13 mouse cellular contexts compared by ENCODE assay signal in genomic region chr2:70060359-70061345, GRCm38 (mm10). TPM values are rescaled to one million over a fixed set of nuclear protein-coding genes. Genes with fewer than 3 reads are reported as not detected.
A peak's percentile ranks its signal among the peaks of the same experiment; 100 is the strongest.
DNase-seq lines count a peak whose midpoint lies in the region; ATAC-seq and TF ChIP-seq lines count a peak whose summit lies in the region.
"Had no signal": no experiment of that assay in that cellular context is flagged by ENCODE, and none has a peak within 500 bp of the region (broad histone marks: within the 10 kb centered on the region; RNA-seq: fewer than 3 reads in every experiment).

No protein-coding gene starts in this region.

- H3K9ac ChIP-seq in forebrain, embryonic 11.5 days (ENCODE audit: low read length), result no peak overlapping the region
- H3K9ac ChIP-seq in hindbrain, embryonic 14.5 days, result no peak overlapping the region
- H3K9ac ChIP-seq in midbrain, embryonic 14.5 days (replicated peaks; ENCODE audit: low read length), result no peak overlapping the region
- H3K9ac ChIP-seq: heart, embryonic 13.5 days had no signal

- 60% methylated on average over 11 of the region's 11 CpGs for WGBS in forebrain, embryonic 11.5 days
- 74% methylated on average over 11 of the region's 11 CpGs for WGBS in forebrain, embryonic 10.5 days
- 32% methylated on average over 11 of the region's 11 CpGs for WGBS in hindbrain, embryonic 14.5 days
- 24% methylated on average over 11 of the region's 11 CpGs for WGBS in midbrain, embryonic 14.5 days
- 44% methylated on average over 11 of the region's 11 CpGs for WGBS in cerebellum, adult 2 months

- peaks cover 2% of the 10 kb centered on the region; the same call in 1 of the 2 replicates for H3K4me1 ChIP-seq in forebrain, embryonic 11.5 days (replicated peaks; ENCODE audit: control insufficient read depth, insufficient read depth, low read length)
- peaks cover 20% of the 10 kb centered on the region for H3K4me1 ChIP-seq in forebrain, embryonic 10.5 days
- H3K4me1 ChIP-seq in hindbrain, embryonic 14.5 days (replicated peaks; ENCODE audit: control insufficient read depth, insufficient read depth, low read length), result peaks cover 12% of the 10 kb centered on the region
- peaks cover 15% of the 10 kb centered on the region for H3K4me1 ChIP-seq in midbrain, embryonic 14.5 days (ENCODE audit: control insufficient read depth, insufficient read depth, low read length)
- no peaks in the 10 kb centered on the region for H3K4me1 ChIP-seq in cerebellum, adult 2 months (ENCODE audit: control insufficient read depth, insufficient read depth, low read length)
- H3K4me1 ChIP-seq: heart, embryonic 13.5 days had no signal

- H3K9me3 ChIP-seq in forebrain, embryonic 11.5 days (ENCODE audit: control insufficient read depth, low read length), result no peaks in the 10 kb centered on the region
- no peaks in the 10 kb centered on the region for H3K9me3 ChIP-seq in forebrain, embryonic 10.5 days
- H3K9me3 ChIP-seq in hindbrain, embryonic 14.5 days (ENCODE audit: control insufficient read depth, low read length), result no peaks in the 10 kb centered on the region
- no peaks in the 10 kb centered on the region for H3K9me3 ChIP-seq in midbrain, embryonic 14.5 days (ENCODE audit: control insufficient read depth, low read length)
- H3K9me3 ChIP-seq: G1E; heart, embryonic 13.5 days had no signal

- TF ChIP-seq CTCF in cerebellum, adult 2 months (IDR thresholded peaks at IDR 0.05; ENCODE audit: borderline replicate concordance, insufficient read depth, low read depth, low read length), result no peak

- no peaks in the 10 kb centered on the region for H3K36me3 ChIP-seq in forebrain, embryonic 11.5 days (ENCODE audit: control insufficient read depth, insufficient read depth, low read length)
- H3K36me3 ChIP-seq in forebrain, embryonic 10.5 days (replicated peaks), result no peaks in the 10 kb centered on the region
- H3K36me3 ChIP-seq in hindbrain, embryonic 14.5 days (replicated peaks; ENCODE audit: control insufficient read depth, insufficient read depth), result no peaks in the 10 kb centered on the region
- H3K36me3 ChIP-seq in midbrain, embryonic 14.5 days (ENCODE audit: control insufficient read depth, insufficient read depth, low read length), result no peaks in the 10 kb centered on the region
- H3K36me3 ChIP-seq: G1E; heart, embryonic 13.5 days had no signal

- ATAC-seq in forebrain, embryonic 11.5 days (replicated peaks; ENCODE audit: low FRiP score), result no peak
- ATAC-seq in hindbrain, embryonic 14.5 days (ENCODE audit: low FRiP score), result peak; percentile 46; the same call in 1 of the 2 replicates
- peak; percentile 72 for ATAC-seq in midbrain, embryonic 14.5 days (ENCODE audit: low FRiP score, low TSS enrichment)
- ATAC-seq in CD4-positive, CD25-positive, alpha-beta regulatory T cell, adult 4 months, result no peak

- 0 out of 2 replicates have a peak overlapping the region, but pooled peaks have one; percentile 41 for H3K27ac ChIP-seq in forebrain, embryonic 11.5 days (ENCODE audit: low read depth, low read length)
- no peak overlapping the region for H3K27ac ChIP-seq in forebrain, embryonic 10.5 days
- H3K27ac ChIP-seq in hindbrain, embryonic 14.5 days, result peak overlapping the region; percentile 89
- peak overlapping the region; percentile 83 for H3K27ac ChIP-seq in midbrain, embryonic 14.5 days (replicated peaks; ENCODE audit: low read depth, low read length)
- H3K27ac ChIP-seq in cerebellum, adult 2 months (ENCODE audit: insufficient read depth, low read length), result no peak overlapping the region
- H3K27ac ChIP-seq: heart, embryonic 13.5 days had no signal

- no peak for DNase-seq in forebrain, embryonic 11.5 days (ENCODE audit: low spot score)
- no peak for DNase-seq in forebrain, embryonic 10.5 days (ENCODE audit: extremely low spot score, low spot score)
- peak; percentile 59 for DNase-seq in brain, embryonic 18.5 days (ENCODE audit: low read depth, low spot score)
- peak; percentile 53 for DNase-seq in hindbrain, embryonic 14.5 days (ENCODE audit: low spot score)
- DNase-seq in midbrain, embryonic 14.5 days, result peak; percentile 79
- DNase-seq in thymus, postnatal 0 days (ENCODE audit: low spot score), result no peak
- no peak for DNase-seq in cerebellum, adult 2 months
- DNase-seq: kidney, adult 11 months; liver had no signal

- no peaks in the 10 kb centered on the region for H3K27me3 ChIP-seq in forebrain, embryonic 11.5 days (ENCODE audit: control insufficient read depth, insufficient read depth, low read length)
- H3K27me3 ChIP-seq in forebrain, embryonic 10.5 days (ENCODE audit: poor library complexity, severe bottlenecking), result 0 out of 2 replicates have a peak, but pooled peaks cover 5% of the 10 kb centered on the region
- H3K27me3 ChIP-seq in hindbrain, embryonic 14.5 days (ENCODE audit: control insufficient read depth, insufficient read depth, low read length), result no peaks in the 10 kb centered on the region
- H3K27me3 ChIP-seq in midbrain, embryonic 14.5 days (ENCODE audit: control insufficient read depth, insufficient read depth, low read length), result no peaks in the 10 kb centered on the region
- no peaks in the 10 kb centered on the region for H3K27me3 ChIP-seq in cerebellum, adult 2 months (ENCODE audit: control insufficient read depth, insufficient read depth, low read length)

- H3K4me3 ChIP-seq in forebrain, embryonic 11.5 days (ENCODE audit: low read depth, low read length), result no peak overlapping the region
- no peak overlapping the region for H3K4me3 ChIP-seq in forebrain, embryonic 10.5 days
- no peak overlapping the region for H3K4me3 ChIP-seq in hindbrain, embryonic 14.5 days (replicated peaks; ENCODE audit: low read length)
- no peak overlapping the region for H3K4me3 ChIP-seq in midbrain, embryonic 14.5 days (replicated peaks; ENCODE audit: low read depth, low read length)
- H3K4me3 ChIP-seq in cerebellum, adult 2 months (replicated peaks; ENCODE audit: insufficient read depth, low read depth, low read length), result no peak overlapping the region
- H3K4me3 ChIP-seq: heart, embryonic 13.5 days; myocyte had no signal

- TF ChIP-seq POLR2A in cerebellum, adult 2 months (IDR thresholded peaks at IDR 0.05; ENCODE audit: borderline replicate concordance, insufficient read depth, low read length), result no peak

- H3K4me2 ChIP-seq in forebrain, embryonic 11.5 days (ENCODE audit: low read depth, low read length, severe bottlenecking), result no peak overlapping the region
- no peak overlapping the region; the same call in 1 of the 2 replicates for H3K4me2 ChIP-seq in hindbrain, embryonic 14.5 days (replicated peaks)
- H3K4me2 ChIP-seq in midbrain, embryonic 14.5 days (ENCODE audit: low read length), result peak overlapping the region; percentile 27
- H3K4me2 ChIP-seq: heart, embryonic 13.5 days had no signal

RNA-seq across cellular contexts. Expression of gene Myo3b, which starts 21.7 kb away (rescaled TPM):
- 0.07 TPM in 1 of 2 replicates, not detected in the other for polyA plus RNA-seq in forebrain, embryonic 11.5 days (2014; fragmentation: Nextera tagmentation; extraction: Ambion mirVana)
- not detected in 2 replicates for polyA plus RNA-seq in forebrain, embryonic 10.5 days (2016; fragmentation: Nextera tagmentation; extraction: Ambion mirVana)
- 0.08 and 0.27 TPM in 2 replicates for polyA plus RNA-seq in hindbrain, embryonic 14.5 days (2014; fragmentation: Nextera tagmentation; extraction: Ambion mirVana)
- polyA plus RNA-seq in midbrain, embryonic 14.5 days (2014; fragmentation: Nextera tagmentation; extraction: Ambion mirVana), result 0.28 and 0.43 TPM in 2 replicates
- 0.59 and 0.62 TPM in 2 replicates for polyA plus RNA-seq in thymus, postnatal 0 days (2015; fragmentation: Nextera tagmentation; extraction: Ambion mirVana)
- 0.08 TPM in 2 replicates for polyA plus RNA-seq in cerebellum, adult 2 months (2012; rRNA removed)
- 10 to 100 TPM; 13.7 to 14.7 TPM for polyA plus RNA-seq in CD4-positive, CD25-positive, alpha-beta regulatory T cell, adult 4 months (2017; shearing (Covaris generic))
- polyA plus RNA-seq: G1E had no signal

Comparison
In these comparisons a context has a peak if more than half of its experiments do, and no peak if none do; other contexts are left out.
1. H3K27ac ChIP-seq: peak in forebrain, embryonic 11.5 days (single experiment), hindbrain, embryonic 14.5 days (single experiment) and midbrain, embryonic 14.5 days (single experiment); none in forebrain, embryonic 10.5 days (single experiment) and cerebellum, adult 2 months (single experiment).
2. ATAC-seq: peak in hindbrain, embryonic 14.5 days (single experiment) and midbrain, embryonic 14.5 days (single experiment); none in forebrain, embryonic 11.5 days (single experiment) and CD4-positive, CD25-positive, alpha-beta regulatory T cell, adult 4 months (single experiment).
3. DNase-seq: peak in brain, embryonic 18.5 days (single experiment), hindbrain, embryonic 14.5 days (single experiment) and midbrain, embryonic 14.5 days (single experiment); none in forebrain, embryonic 11.5 days (single experiment), forebrain, embryonic 10.5 days (single experiment), thymus, postnatal 0 days (single experiment) and cerebellum, adult 2 months (0 of 2).